Mouse (Mus musculus) frontal cortex, postnatal 14 days (tissue): ENCODE measurements at regions not wholly inside any gene's neighbourhood (a gene's known extent, or its start where the extent isn't known, plus 50 kb on each side); places are given as distances from the start of the nearest gene placed in this dataset.

ENCODE experiments used
- DNase-seq, 2 experiments: peaks; one replicate each; pipeline ENCODE4 v3.0.0; 2022; ENCODE audit warnings: low spot score in 2 of 2

DNA sequence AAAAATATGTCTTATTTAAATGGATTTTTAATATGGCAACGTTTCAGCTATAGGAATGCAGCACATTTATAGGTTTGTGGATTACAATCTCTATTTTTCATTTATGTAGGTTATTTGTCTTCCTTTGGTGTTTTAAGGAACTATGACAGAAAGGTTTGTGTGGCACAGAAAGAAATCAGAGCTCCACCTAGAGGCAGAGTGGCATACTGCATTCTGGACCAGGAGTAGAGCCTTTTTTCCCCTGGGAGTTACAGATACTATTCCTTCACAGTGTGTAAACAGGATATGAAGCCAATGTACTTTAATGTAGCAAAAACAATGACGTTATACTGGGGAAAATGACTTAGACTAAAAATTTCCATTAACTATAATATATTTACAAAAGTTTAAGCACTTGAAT lies 94.9 kb upstream of the St8sia4 start:
- DNase-seq = peak; percentile 8 to 61

DNA sequence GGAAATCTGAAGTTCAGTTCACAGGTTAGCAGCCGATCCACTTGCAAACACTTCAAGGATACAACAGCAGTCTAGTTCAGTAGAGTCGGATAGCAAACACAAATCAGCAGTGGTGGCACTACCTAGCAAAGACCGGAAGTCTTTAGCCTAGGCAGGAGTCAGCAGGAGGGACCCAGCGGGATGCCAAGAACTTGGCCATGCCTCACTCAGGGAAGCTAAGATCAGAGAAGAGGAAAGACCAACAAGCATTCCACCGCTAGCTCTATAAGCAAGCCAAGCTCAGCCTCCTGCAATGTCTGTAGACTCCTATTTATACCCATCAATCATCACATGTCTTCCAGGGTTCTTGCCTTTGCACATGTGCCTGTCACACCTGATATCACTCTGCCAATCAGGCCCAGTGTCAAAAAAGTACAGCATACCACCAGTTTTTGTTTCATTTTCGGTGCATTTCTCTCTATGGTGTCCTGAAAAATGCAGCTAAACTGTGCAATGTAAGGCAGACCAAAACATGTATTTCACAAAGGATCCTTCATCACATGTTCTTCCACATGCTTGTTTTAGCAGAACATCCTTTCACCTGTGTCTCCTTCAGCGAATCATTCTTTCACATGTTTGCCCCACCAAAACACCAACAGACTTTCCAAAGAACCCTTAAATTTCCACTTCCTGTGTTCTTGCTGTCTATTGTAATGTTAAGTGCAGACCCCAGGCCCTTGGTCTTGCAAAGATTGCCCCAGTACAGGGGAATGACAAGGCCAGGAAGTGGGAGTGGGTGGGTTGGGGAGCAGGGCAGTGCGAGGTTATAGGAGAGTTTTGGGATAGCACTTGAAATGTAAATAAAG lies 86.9 kb upstream of the St8sia4 start:
- DNase-seq = no peak

DNA sequence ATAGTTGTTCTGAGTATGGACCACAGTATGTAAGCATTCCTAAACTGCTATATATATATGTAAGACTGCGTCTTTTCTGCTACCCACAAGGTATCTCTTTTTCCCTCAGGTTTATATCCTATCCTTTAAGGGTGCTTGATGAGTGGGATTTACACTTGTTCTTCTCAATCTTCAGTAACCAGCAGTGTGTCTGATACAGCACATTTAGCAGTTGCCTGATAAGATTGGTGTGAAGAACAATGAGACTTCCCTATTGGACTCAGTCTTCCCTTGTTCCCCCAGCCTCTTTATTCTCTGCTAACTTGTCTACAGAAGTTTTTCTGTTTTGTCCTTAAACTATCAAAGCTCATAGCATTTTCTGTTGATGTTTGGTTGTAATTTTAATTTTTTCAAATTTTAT lies 86.1 kb upstream of the St8sia4 start:
- DNase-seq = no peak

DNA sequence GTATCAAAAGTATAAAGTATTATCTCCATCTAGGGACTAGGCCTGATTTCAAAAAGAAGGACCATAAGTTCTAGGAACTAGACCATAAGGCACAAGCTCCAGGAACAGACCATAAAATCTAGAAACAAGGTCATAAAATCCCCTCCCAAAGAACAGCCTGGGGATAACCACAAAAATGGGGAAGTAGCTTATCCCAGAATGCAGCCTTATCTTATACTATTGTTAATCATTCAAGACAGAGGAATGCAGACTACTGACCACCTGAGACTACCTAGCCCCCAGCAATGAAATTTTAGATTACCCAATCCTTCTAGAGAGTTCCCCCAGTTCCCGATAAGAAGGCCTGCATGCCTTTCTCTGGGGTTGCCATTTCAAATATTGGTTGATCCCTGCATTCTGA lies 81.6 kb upstream of the St8sia4 start:
- no peak for DNase-seq

DNA sequence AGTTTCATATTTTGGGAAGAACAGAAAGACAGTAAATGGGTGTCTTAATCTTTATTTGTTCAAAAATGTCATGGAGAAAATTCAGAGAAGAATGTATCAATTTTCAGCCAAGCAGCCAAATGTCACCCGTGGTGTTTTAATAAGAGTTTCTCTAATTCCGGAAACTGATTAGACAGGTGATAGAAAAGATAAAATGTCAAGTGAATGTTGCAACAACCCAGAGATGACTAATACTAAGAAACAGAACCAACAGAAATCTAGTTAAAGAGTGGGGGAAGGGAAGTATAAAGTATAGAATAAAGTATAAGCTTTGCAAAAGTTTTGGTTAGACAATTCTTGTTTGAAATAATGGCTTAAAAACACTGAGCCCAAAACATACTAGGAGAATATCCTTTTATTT lies 79.9 kb upstream of the St8sia4 start:
- DNase-seq = no peak

DNA sequence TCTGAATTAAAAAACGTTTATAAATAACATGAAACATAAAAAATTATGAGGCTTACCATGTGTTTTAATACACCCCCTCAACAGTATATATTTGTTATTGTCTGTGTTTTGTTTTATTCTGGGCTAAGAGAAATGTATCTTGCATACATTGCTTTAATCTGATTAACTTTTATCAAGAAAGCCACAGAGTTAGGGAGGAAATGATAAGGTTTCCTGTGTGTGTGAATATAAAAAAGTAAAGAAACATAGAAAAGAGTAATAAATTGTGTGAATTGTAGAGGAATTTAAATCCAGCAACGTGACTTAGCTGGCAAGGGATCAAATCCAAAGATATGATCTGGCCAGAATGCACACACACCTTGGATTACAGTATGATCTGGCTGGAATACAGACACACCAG lies 77.1 kb upstream of the St8sia4 start:
- no peak for DNase-seq

DNA sequence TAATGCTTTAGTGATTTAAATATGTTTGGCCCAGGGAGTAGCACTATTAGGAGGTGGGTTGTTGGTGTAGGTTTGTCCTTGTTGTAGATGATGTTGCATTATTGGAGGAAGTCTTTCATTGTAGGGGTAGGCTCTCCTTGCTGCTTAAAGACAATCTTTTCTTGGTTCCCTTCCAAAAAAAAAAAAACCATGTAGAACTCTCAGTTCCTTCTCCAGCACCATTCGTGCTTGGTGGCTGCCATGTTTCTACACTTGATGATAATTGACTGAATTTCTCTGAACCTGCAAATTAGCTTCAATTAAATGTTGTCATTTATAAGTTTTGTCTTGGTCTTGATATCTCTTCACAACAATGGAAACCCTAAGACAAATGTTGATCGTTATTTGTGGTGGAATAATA lies 76.0 kb upstream of the St8sia4 start:
- no peak for DNase-seq

DNA sequence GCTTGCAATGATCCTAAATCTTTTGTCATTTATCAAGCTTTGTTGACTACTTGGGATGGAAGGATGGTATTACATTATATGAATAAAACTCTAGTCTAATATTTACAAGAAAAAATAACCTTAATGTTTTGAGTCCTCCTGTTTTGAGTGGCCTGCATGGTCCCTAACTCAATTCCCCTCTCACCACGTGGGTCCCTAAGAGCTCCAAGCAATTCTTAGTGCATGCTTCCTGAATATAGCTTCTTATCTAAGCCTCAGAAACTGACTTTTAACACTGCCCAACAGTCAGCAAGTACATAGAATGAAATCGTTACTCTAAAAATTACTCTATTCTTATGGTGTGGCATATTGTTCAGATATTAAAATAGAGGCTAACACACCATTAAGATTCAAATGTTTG lies 52.1 kb upstream of the St8sia4 start:
- no peak for DNase-seq

DNA sequence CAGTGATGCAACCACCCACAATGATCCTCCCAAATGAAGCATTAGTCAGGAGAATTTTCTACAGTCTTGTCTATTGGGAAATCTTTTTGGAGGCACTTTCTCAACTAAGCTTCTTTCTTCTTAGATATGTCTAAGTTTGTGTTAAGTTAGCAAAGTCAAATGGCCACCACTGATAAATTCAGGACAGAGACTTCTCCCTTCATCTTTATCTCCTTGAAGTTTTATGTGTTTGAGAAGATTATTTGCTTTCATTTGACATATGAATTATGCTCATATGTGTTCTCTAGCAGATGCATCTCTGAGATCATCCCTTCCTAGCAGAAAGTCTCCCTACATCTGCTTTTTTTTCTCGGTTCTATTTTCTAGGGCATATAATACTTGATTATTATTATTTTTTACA lies 51.4 kb upstream of the St8sia4 start:
- no peak for DNase-seq
